Mouse (Mus musculus) heart, embryonic 12.5 days (tissue): Measurements from ENCODE around the gene 2010111I01Rik. TPM values are rescaled to one million over a fixed set of nuclear protein-coding genes. Genes with fewer than 3 reads are reported as not detected.

ENCODE experiments used
- ATAC-seq: fragments of 200-750 bp; cut with Nextera tagmentation; 2 replicates; pipeline ENCODE4 v1.8.0; 2017; ENCODE audit warnings: moderate TSS enrichment, moderate library complexity; ENCODE audit not compliant: insufficient number of reproducible peaks, low FRiP score
- H3K27ac ChIP-seq: fragments of 300-500 bp; sonication (generic); 2 replicates; pipeline ENCODE4 v1.5.1; 2016; ENCODE audit warnings: mild to moderate bottlenecking, moderate library complexity; ENCODE audit not compliant: poor library complexity, severe bottlenecking
- H3K27me3 ChIP-seq: fragments of 300-500 bp; sonication (generic); replicated peaks from 2 replicates; pipeline ENCODE4 v1.6.1; 2016; ENCODE audit warnings: mild to moderate bottlenecking, moderate library complexity
- H3K36me3 ChIP-seq: fragments of 300-500 bp; sonication (generic); 2 replicates; pipeline ENCODE4 v1.6.1; 2016; ENCODE audit warnings: mild to moderate bottlenecking, moderate library complexity
- H3K4me1 ChIP-seq: fragments of 300-500 bp; sonication (generic); replicated peaks from 2 replicates; pipeline ENCODE4 v1.6.1; 2016; ENCODE audit warnings: mild to moderate bottlenecking
- H3K4me2 ChIP-seq: fragments of 300-500 bp; sonication (generic); 2 replicates; pipeline ENCODE4 v1.6.1; 2016; ENCODE audit warnings: mild to moderate bottlenecking, moderate library complexity
- H3K4me3 ChIP-seq: fragments of 300-500 bp; sonication (generic); 2 replicates; pipeline ENCODE4 v1.5.1; 2016; ENCODE audit warnings: mild to moderate bottlenecking
- H3K9ac ChIP-seq: fragments of 300-500 bp; sonication (generic); 2 replicates; pipeline ENCODE4 v1.6.1; 2016; ENCODE audit warnings: mild to moderate bottlenecking, moderate library complexity
- H3K9me3 ChIP-seq: fragments of 300-500 bp; sonication (generic); replicated peaks from 2 replicates; pipeline ENCODE4 v1.6.1; 2016; ENCODE audit warnings: mild to moderate bottlenecking, moderate library complexity
- WGBS: fragments of 180-500 bp; shearing (Covaris S2); methylation state at CpG from one replicate; pipeline ENCODE4 v1.1.7; 2016; 5-methylcytosine and 5-hydroxymethylcytosine counted together
- polyA plus RNA-seq: library from polyadenylated mRNA; unstranded; fragments of >200 nt; fragmentation: Nextera tagmentation; extraction: Ambion mirVana; gene quantifications from 2 replicates; pipeline ENCODE4 v1.2.1, GENCODE M21; 2016

2010111I01Rik gene
- polyA plus RNA-seq, 1 experiment from 2014 or later, result 53.5 TPM

DNA sequence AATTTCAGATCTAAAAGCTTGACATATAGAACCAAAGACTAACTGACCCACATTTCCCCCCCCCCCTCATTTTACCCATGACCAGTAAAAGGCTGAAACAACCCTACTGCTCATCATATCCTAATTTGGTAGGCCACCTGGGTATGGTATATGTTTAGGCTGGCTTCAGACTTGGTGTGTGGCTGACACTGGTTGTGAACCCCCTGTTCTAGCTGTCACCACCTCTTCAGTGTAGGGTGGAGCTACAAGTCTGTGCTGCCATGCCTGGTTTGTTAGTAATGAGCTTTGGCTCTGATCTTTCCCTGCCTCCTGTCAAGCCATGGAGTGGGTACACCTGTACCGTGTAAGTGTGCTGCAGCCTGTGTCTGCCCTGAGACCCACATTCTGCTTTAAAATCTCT lies 66.6 kb downstream of the 2010111I01Rik start:
- 50% methylated on average over 1 of the region's 1 CpGs for WGBS
- H3K4me2 ChIP-seq, result no peak overlapping the region
- H3K9ac ChIP-seq, result no peak overlapping the region
- H3K36me3 ChIP-seq, result no peaks in the 10 kb centered on the region
- H3K27me3 ChIP-seq, result no peaks in the 10 kb centered on the region
- no peaks in the 10 kb centered on the region for H3K9me3 ChIP-seq
- H3K4me1 ChIP-seq, result peaks cover 27% of the 10 kb centered on the region
- no peak overlapping the region for H3K27ac ChIP-seq
- no peak for ATAC-seq
- H3K4me3 ChIP-seq, result no peak overlapping the region

DNA sequence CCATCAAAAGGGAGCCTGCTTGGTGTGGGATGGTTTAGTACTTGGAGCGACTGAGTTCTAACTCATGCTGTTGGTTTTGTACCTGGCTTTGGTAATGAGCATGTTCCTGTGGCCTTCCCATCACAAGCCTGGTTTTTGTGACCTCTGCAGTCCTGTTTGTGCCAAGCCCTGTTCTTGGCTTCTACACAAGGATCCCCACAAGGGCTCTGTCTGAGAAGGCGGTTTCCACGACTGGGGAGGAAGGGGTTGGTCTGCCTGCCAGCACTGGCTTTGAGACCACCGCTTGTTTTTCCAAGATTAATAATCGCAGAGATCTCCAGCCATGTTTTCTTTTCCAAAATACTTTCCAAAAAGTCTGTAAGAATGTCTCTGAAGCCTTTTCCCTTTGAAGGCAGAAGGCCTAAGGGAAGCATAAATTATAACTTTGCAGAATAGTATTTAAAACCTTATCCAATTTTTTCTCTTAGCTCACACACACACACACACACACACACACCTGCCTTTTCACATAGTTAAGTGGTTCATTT lies 67.7 kb downstream of the 2010111I01Rik start:
- 61% methylated on average over 5 of the region's 5 CpGs for WGBS
- no peak for ATAC-seq

DNA sequence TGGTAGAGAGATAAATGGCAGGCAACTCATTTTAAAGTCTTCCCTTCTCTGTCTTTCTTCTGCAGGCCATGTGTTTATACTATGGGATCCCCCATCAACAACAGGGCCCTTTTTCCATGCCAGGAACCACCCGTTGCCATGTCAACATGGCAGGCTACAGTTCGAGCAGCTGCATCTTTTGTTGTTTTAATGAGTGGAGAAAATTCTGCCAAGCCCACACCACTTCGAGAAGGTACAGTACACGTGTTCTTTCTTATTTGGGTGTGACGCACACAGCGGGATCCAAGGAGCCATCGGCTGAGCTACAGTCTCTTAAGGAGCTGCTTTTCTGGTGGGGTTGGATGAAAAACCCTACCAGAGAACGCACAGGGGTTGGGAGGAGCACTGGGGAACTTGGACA lies 68.3 kb downstream of the 2010111I01Rik start:
- H3K27me3 ChIP-seq, result no peaks in the 10 kb centered on the region
- ATAC-seq, result no peak
- H3K9me3 ChIP-seq, result no peaks in the 10 kb centered on the region
- no peak overlapping the region for H3K4me2 ChIP-seq
- H3K36me3 ChIP-seq, result no peaks in the 10 kb centered on the region
- WGBS, result 70% methylated on average over 8 of the region's 8 CpGs
- peaks cover 27% of the 10 kb centered on the region for H3K4me1 ChIP-seq
- peak overlapping the region; percentile 55 for H3K27ac ChIP-seq
- no peak overlapping the region for H3K9ac ChIP-seq
- no peak overlapping the region for H3K4me3 ChIP-seq

More for the DNA sequence above, 67.7 kb downstream of the 2010111I01Rik start:
- Histone ChIP-seq H3K4me2 (no peak overlapping the region), H3K4me1 (peaks cover 27% of the 10 kb centered on the region), H3K4me3 (no peak overlapping the region), H3K27me3 (no peaks in the 10 kb centered on the region), H3K27ac (peak overlapping the region; percentile 55; the same call in 1 of the 2 replicates), H3K9me3 (no peaks in the 10 kb centered on the region), H3K9ac (no peak overlapping the region), H3K36me3 (no peaks in the 10 kb centered on the region)

DNA sequence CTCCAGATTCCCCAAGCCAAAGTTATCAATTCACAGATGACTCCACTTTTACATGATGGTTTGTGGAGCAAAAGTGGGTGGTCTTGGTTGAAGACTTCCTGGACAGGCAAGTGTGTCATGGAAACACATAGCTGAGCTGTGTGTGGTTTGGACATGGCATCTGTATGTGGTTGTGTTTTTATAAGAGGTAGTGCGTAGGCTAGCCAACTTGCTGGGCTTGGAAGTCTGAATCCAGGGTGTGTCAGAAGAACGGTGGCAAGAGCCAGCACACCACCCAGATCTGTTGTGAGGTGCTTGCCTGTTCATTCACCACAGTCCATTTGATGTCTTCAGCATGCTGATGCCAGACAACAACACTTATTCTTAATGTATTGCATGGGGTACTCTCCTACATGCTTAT lies 68.7 kb downstream of the 2010111I01Rik start:
- WGBS, result 83% methylated on average over 2 of the region's 2 CpGs
- H3K9ac ChIP-seq, result no peak overlapping the region
- peaks cover 27% of the 10 kb centered on the region for H3K4me1 ChIP-seq
- H3K9me3 ChIP-seq, result no peaks in the 10 kb centered on the region
- H3K27me3 ChIP-seq, result no peaks in the 10 kb centered on the region
- H3K27ac ChIP-seq, result peak overlapping the region; percentile 55
- H3K4me2 ChIP-seq, result no peak overlapping the region
- H3K4me3 ChIP-seq, result no peak overlapping the region
- no peak for ATAC-seq
- H3K36me3 ChIP-seq, result no peaks in the 10 kb centered on the region

DNA sequence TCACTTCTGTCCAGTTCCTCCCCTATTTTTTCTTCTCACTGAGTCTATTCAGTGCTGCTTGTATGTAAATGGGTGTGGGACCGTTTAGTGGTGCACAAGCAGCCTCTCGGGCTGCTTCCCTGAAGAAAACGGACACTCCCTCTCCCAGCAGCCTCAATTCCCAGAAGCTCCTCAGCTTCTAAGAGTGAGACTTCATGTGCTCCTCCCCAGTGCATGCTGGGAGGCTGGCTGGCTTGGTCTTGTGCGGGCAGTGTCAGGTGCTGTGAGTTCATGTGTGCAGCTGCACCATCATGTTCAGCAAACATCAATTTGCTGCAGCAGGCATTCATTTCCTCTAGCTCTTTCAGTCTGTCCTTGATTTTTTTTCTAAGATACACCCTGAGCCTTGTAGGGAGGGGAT lies 70.0 kb downstream of the 2010111I01Rik start:
- H3K36me3 ChIP-seq, result no peaks in the 10 kb centered on the region
- H3K9me3 ChIP-seq, result no peaks in the 10 kb centered on the region
- 76% methylated on average over 4 of the region's 4 CpGs for WGBS
- no peak overlapping the region for H3K27ac ChIP-seq
- H3K9ac ChIP-seq, result no peak overlapping the region
- no peak overlapping the region for H3K4me2 ChIP-seq
- peaks cover 31% of the 10 kb centered on the region for H3K4me1 ChIP-seq
- no peak for ATAC-seq
- H3K4me3 ChIP-seq, result no peak overlapping the region
- no peaks in the 10 kb centered on the region for H3K27me3 ChIP-seq

DNA sequence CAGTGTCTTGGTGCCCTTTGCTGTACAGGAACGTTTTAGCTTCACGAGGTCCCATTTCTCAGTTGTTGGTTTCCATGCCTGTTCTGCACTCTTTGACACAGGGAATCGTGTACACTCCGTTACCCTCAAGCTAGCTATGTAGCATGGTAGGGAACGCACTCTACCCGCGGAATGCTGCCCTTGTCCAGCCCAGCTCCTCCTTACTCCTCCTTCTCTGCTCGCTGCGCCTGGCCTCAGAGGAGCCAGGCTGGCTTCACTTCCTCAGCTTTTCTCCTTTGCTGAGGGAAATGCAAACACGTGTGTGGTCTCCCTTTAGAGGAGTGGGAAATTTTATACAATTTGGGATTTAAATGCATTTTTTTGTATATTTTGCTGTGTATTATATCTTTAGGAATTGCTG lies 73.2 kb downstream of the 2010111I01Rik start:
- no peak overlapping the region for H3K4me2 ChIP-seq
- H3K9ac ChIP-seq, result no peak overlapping the region
- no peak for ATAC-seq
- H3K27ac ChIP-seq, result no peak overlapping the region
- H3K27me3 ChIP-seq, result no peaks in the 10 kb centered on the region
- WGBS, result 47% methylated on average over 10 of the region's 10 CpGs
- H3K36me3 ChIP-seq, result no peaks in the 10 kb centered on the region
- no peaks in the 10 kb centered on the region for H3K9me3 ChIP-seq
- H3K4me3 ChIP-seq, result no peak overlapping the region
- H3K4me1 ChIP-seq, result peaks cover 7% of the 10 kb centered on the region; the same call in 1 of the 2 replicates

DNA sequence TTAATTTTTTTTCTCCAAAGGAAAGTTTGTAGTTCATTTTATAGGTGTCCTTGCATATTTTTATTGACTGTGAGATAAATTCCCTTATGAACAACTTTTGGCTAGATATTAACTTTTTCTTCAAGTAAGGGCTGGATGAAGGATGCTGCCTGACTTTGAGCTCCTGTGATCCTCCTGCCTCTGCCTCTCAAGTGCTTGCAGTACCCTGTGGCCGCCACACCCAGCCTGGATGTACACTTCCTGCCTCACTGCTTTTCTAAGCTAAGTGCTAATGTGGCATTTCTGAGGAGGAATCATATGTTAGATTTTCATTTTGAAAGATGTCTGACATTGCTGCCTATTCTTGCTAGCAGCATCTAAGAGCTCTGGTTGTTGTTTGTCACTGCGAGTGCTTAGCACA lies 73.7 kb downstream of the 2010111I01Rik start:
- Histone ChIP-seq H3K27ac (no peak overlapping the region), H3K4me1 (0 out of 2 replicates have a peak, but pooled peaks cover 4% of the 10 kb centered on the region), H3K4me3 (no peak overlapping the region), H3K9ac (no peak overlapping the region), H3K36me3 (no peaks in the 10 kb centered on the region), H3K4me2 (no peak overlapping the region), H3K9me3 (no peaks in the 10 kb centered on the region), H3K27me3 (no peaks in the 10 kb centered on the region)
- no peak for ATAC-seq
- WGBS, result 74% methylated on average over 2 of the region's 2 CpGs

DNA sequence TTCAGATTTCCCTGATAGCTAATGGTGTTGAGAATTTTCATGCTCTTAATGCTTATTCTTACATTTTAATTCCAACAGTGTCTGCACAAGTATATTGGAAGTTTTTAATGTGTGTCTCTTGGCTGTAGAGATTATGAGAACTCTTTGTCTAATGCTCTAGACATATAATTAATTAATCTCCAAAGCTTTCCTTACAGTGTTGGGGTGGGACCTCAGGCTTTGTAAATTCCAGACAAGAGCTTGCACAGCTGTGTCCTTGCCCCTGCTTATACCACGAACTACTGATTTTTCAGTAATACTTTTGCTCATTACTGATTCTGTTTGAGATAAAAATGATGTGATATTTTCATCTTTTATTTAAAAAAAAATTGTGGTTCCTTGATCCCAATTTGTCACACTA lies 74.2 kb downstream of the 2010111I01Rik start:
- ATAC-seq, result no peak
- WGBS, result 68% methylated on average over 1 of the region's 1 CpGs
- Histone ChIP-seq H3K4me3 (no peak overlapping the region), H3K27ac (no peak overlapping the region), H3K4me2 (no peak overlapping the region), H3K9ac (no peak overlapping the region), H3K4me1 (0 out of 2 replicates have a peak, but pooled peaks cover 4% of the 10 kb centered on the region), H3K36me3 (no peaks in the 10 kb centered on the region), H3K9me3 (no peaks in the 10 kb centered on the region), H3K27me3 (no peaks in the 10 kb centered on the region)

DNA sequence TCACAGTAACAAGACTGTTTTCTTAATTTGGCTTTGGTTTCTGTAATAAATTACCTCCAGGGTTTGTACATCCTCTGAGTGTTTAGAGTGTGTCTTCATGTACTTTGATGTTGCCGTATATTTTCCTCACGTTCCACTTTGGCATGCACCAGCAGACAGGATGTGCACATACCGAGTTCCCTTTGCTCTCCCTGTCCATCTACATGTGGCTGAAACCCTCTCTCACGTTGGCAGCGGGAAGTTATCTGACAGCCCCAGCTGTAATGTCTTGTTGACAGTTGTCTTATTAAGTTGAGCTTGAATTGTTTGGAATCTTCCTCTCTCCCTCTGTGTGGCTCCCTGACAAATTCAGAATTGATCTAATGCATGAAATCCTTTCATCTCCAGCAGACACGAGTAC lies 74.6 kb downstream of the 2010111I01Rik start:
- no peak overlapping the region for H3K9ac ChIP-seq
- 28% methylated on average over 6 of the region's 6 CpGs for WGBS
- no peak for ATAC-seq
- H3K9me3 ChIP-seq, result no peaks in the 10 kb centered on the region
- 0 out of 2 replicates have a peak, but pooled peaks cover 4% of the 10 kb centered on the region for H3K4me1 ChIP-seq
- H3K27ac ChIP-seq, result no peak overlapping the region
- no peaks in the 10 kb centered on the region for H3K36me3 ChIP-seq
- H3K4me2 ChIP-seq, result no peak overlapping the region
- H3K27me3 ChIP-seq, result no peaks in the 10 kb centered on the region
- H3K4me3 ChIP-seq, result no peak overlapping the region

DNA sequence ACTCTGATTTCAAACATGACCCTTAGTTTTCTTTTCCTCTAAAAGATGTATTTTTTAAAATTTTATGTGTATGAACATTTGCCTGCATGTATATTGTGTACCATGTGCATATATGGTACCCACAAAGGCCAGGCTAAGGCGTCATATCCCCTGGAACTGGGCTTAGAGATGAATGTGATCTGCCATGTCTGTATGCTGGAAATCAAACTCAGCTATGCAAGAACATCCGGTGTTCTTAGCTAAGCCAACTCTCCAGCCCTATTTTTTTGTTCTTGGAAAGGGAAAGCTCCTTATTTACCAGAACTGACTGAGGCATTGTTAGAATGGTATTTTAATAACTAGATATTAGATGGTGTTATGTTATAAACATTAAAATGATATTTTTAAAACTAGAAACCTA lies 75.2 kb downstream of the 2010111I01Rik start:
- Histone ChIP-seq H3K4me2 (no peak overlapping the region), H3K9me3 (no peaks in the 10 kb centered on the region), H3K27me3 (no peaks in the 10 kb centered on the region), H3K4me3 (no peak overlapping the region), H3K4me1 (0 out of 2 replicates have a peak, but pooled peaks cover 4% of the 10 kb centered on the region), H3K9ac (no peak overlapping the region), H3K27ac (no peak overlapping the region), H3K36me3 (no peaks in the 10 kb centered on the region)
- 76% methylated on average over 2 of the region's 2 CpGs for WGBS
- no peak for ATAC-seq

DNA sequence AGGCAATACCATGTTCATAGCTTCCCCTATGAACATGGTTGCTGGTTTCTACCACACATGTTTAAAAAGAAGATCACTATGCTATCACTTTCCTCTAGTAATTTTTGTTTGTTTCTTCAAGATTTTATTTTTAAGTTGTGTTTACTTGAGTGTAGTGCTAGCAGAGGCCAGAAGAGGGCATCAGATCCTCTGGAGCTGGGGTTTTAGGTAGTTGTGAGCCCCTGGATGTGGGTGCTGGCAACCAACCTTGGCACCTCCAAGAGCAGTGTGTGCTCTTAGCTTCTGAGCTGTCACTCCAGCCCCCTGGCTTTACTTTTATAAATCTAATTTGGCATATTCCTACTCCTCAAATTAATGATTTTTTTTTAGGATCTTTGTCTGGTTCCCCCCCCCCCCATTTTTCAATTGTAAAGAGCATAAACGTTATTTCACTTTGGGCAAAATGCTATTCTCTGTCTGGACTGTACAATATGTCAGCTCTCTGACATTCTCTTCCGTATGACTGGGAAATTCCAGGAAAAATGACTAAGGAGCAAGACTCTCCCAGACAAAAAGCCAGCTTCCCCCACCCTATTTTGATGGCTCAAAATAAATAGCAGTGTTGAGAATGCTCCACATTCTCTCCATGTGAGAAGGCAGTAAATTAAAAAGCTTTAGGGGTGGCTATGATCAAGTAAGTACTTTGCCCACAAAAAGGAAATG lies 81.0 kb downstream of the 2010111I01Rik start:
- Histone ChIP-seq H3K9me3 (0 out of 2 replicates have a peak, but pooled peaks cover 2% of the 10 kb centered on the region), H3K27ac (no peak overlapping the region), H3K9ac (no peak overlapping the region), H3K4me2 (no peak overlapping the region), H3K4me1 (peaks cover 4% of the 10 kb centered on the region; the same call in 1 of the 2 replicates), H3K4me3 (no peak overlapping the region), H3K36me3 (no peaks in the 10 kb centered on the region), H3K27me3 (no peaks in the 10 kb centered on the region)
- ATAC-seq, result no peak
- 69% methylated on average over 2 of the region's 2 CpGs for WGBS
